Mouse (Mus musculus) heart, postnatal 25 days (tissue): ENCODE measurements around the gene Cenps. TPM values are rescaled to one million over a fixed set of nuclear protein-coding genes. Genes with fewer than 3 reads are reported as not detected.

ENCODE experiments used
- total RNA-seq, 2 experiments: library from RNA; stranded (reverse); gene quantifications; 2 replicates each; pipeline ENCODE4 v1.2.3; 2021

The Cenps gene
- total RNA-seq, 2 experiments from 2014 or later, result 7.8 to 8.9 TPM

Other genes starting within 250 kb of the Cenps start
- 10 to 100 TPM; 19.4 to 20.1 TPM for gene Pex14, start 37.8 kb downstream of the Cenps start, total RNA-seq
- 10 to 100 TPM; 41.3 to 41.5 TPM for gene Dffa, start 33.5 kb downstream of the Cenps start, total RNA-seq
- under 1 TPM in 1 of 2 experiments, not detected in 1; 0.39 TPM for gene Cort, start 10.9 kb downstream of the Cenps start, total RNA-seq
- gene Pgd, start 29.1 kb upstream of the Cenps start, total RNA-seq, result 10 to 100 TPM; 39.9 TPM
- gene Kif1b, start 170.1 kb upstream of the Cenps start, total RNA-seq, result 100 to 1,000 TPM; 149 to 151 TPM